Mouse (Mus musculus) G1E (cell line): ENCODE measurements around the gene Galnt6. TPM values are rescaled to one million over a fixed set of nuclear protein-coding genes. Genes with fewer than 3 reads are reported as not detected.

ENCODE experiments used
- ATAC-seq: 2 replicates; pipeline ENCODE4 v1.8.0; 2016; ENCODE audit warnings: mild to moderate bottlenecking; ENCODE audit not compliant: insufficient number of reproducible peaks, poor library complexity, low FRiP score, severe bottlenecking; ENCODE audit errors: extremely low read depth
- DNase-seq: peaks from one replicate; pipeline ENCODE4 v3.0.0; 2012; ENCODE audit warnings: low spot score
- H3K27me3 ChIP-seq: 2 replicates; pipeline ENCODE4 v1.6.1; 2012; ENCODE audit warnings: mild to moderate bottlenecking, low read length, inconsistent platforms; ENCODE audit not compliant: insufficient read depth
- H3K36me3 ChIP-seq: replicated peaks from 2 replicates; pipeline ENCODE3; 2012; ENCODE audit warnings: mild to moderate bottlenecking, inconsistent platforms
- H3K4me1 ChIP-seq: 2 replicates; pipeline ENCODE4 v1.6.1; 2012; ENCODE audit warnings: low read depth, low read length, inconsistent platforms, mixed read lengths; ENCODE audit not compliant: insufficient read depth
- H3K4me3 ChIP-seq: 2 replicates; pipeline ENCODE4 v1.5.1; 2012; ENCODE audit warnings: low read depth, mild to moderate bottlenecking, inconsistent platforms, low read length, moderate library complexity, mixed read lengths
- H3K9me3 ChIP-seq: replicated peaks from 2 replicates; pipeline ENCODE4 v1.6.1; 2012; ENCODE audit warnings: inconsistent platforms
- CTCF ChIP-seq: IDR thresholded peaks from 2 replicates; pipeline ENCODE4 v1.5.1; 2012; ENCODE audit warnings: low read depth, low read length, inconsistent platforms, mixed read lengths
- GATA1 ChIP-seq: IDR thresholded peaks from 2 replicates; pipeline ENCODE4 v1.6.1; 2012; ENCODE audit warnings: borderline replicate concordance, low read length, inconsistent platforms, mixed read lengths
- GATA2 ChIP-seq: IDR thresholded peaks from 2 replicates; pipeline ENCODE4 v1.6.1; 2012; ENCODE audit warnings: low read depth, low read length, inconsistent platforms, borderline replicate concordance
- POLR2AphosphoS5 ChIP-seq: IDR thresholded peaks from 2 replicates; pipeline ENCODE4 v1.6.1; 2012; ENCODE audit warnings: low read depth, low read length, inconsistent platforms; ENCODE audit not compliant: insufficient replicate concordance
- TAL1 ChIP-seq: conservative IDR thresholded peaks from 2 replicates; pipeline ENCODE4 v1.6.1; 2012; ENCODE audit warnings: low read depth, low read length, inconsistent platforms, mixed read lengths
- polyA plus RNA-seq: library from polyadenylated mRNA; stranded (reverse); fragments of >175 nt; gene quantifications from 2 replicates; pipeline ENCODE4 v1.2.3, GENCODE M21; 2012
- total RNA-seq, 2 experiments: library from RNA; stranded (forward) in 1 of 2; stranded (reverse) in 1 of 2; fragments of 200-1000 nt in 1 of 2; fragments of >200 nt in 1 of 2; fragmentation: Nextera tagmentation in 1 of 2; gene quantifications; 2 replicates each; pipeline ENCODE4 v1.2.3; 2014 to 2017

The Galnt6 gene
- total and polyA plus RNA-seq, 3 experiments, result 0.02 to 0.05 TPM; not detected in 1

GRCm38 (mm10) chr15:100735095-100735952 is 6.1 kb upstream of the Galnt6 start:
- no peak overlapping the region for H3K4me3 ChIP-seq
- no peaks in the 10 kb centered on the region for H3K4me1 ChIP-seq
- peaks cover 4% of the 10 kb centered on the region; the same call in 1 of the 2 replicates for H3K9me3 ChIP-seq
- TF ChIP-seq POLR2AphosphoS5 (no peak), TAL1 (no peak), GATA2 (no peak), GATA1 (no peak), CTCF (no peak)
- H3K27me3 ChIP-seq, result no peaks in the 10 kb centered on the region
- ATAC-seq (no peak), DNase-seq (no peak)
- no peaks in the 10 kb centered on the region for H3K36me3 ChIP-seq

GRCm38 (mm10) chr15:100732580-100732979 is 3.4 kb upstream of the Galnt6 start:
- no peaks in the 10 kb centered on the region for H3K36me3 ChIP-seq
- H3K9me3 ChIP-seq, result peaks cover 17% of the 10 kb centered on the region
- no peak for TF ChIP-seq CTCF
- TF ChIP-seq GATA1, result no peak
- no peak for TF ChIP-seq POLR2AphosphoS5
- H3K4me1 ChIP-seq, result no peaks in the 10 kb centered on the region
- H3K4me3 ChIP-seq, result no peak overlapping the region
- H3K27me3 ChIP-seq, result no peaks in the 10 kb centered on the region
- no peak for DNase-seq
- ATAC-seq, result no peak

- Histone ChIP-seq H3K36me3 (no peaks in the 10 kb centered on the region), H3K4me1 (no peaks in the 10 kb centered on the region), H3K9me3 (peaks cover 20% of the 10 kb centered on the region), H3K4me3 (no peak overlapping the region), H3K27me3 (no peaks in the 10 kb centered on the region)
- no peak for TF ChIP-seq GATA2
- TF ChIP-seq POLR2AphosphoS5, result no peak
- TF ChIP-seq GATA1, result no peak
- TF ChIP-seq CTCF, result no peak
- no peak for TF ChIP-seq TAL1
- DNase-seq (no peak), ATAC-seq (no peak)
These were observed 1.9 kb upstream of the Galnt6 start for GRCm38 (mm10) chr15:100731081-100731480.

GRCm38 (mm10) chr15:100728586-100728985 is 590 bp downstream of the Galnt6 start:
- no peaks in the 10 kb centered on the region for H3K27me3 ChIP-seq
- no peak for TF ChIP-seq GATA1
- peaks cover 16% of the 10 kb centered on the region for H3K9me3 ChIP-seq
- DNase-seq, result no peak
- no peak overlapping the region for H3K4me3 ChIP-seq
- H3K4me1 ChIP-seq, result no peaks in the 10 kb centered on the region
- ATAC-seq, result no peak
- no peaks in the 10 kb centered on the region for H3K36me3 ChIP-seq

GRCm38 (mm10) chr15:100727834-100728233 is 1.3 kb downstream of the Galnt6 start:
- ATAC-seq, result no peak
- Histone ChIP-seq H3K4me1 (no peaks in the 10 kb centered on the region), H3K36me3 (no peaks in the 10 kb centered on the region), H3K4me3 (no peak overlapping the region), H3K27me3 (no peaks in the 10 kb centered on the region), H3K9me3 (peaks cover 16% of the 10 kb centered on the region)
- DNase-seq, result no peak
- no peak for TF ChIP-seq GATA2
- TF ChIP-seq GATA1, result no peak
- no peak for TF ChIP-seq TAL1
- no peak for TF ChIP-seq CTCF

GRCm38 (mm10) chr15:100726721-100727120 is 2.5 kb downstream of the Galnt6 start:
- Histone ChIP-seq H3K36me3 (no peaks in the 10 kb centered on the region), H3K27me3 (no peaks in the 10 kb centered on the region), H3K4me3 (no peak overlapping the region), H3K4me1 (no peaks in the 10 kb centered on the region), H3K9me3 (peaks cover 16% of the 10 kb centered on the region)
- TF ChIP-seq GATA1 (no peak), GATA2 (no peak), POLR2AphosphoS5 (no peak), TAL1 (no peak), CTCF (no peak)
- ATAC-seq (no peak), DNase-seq (no peak)

GRCm38 (mm10) chr15:100723505-100723904 is 5.7 kb downstream of the Galnt6 start:
- DNase-seq, result no peak
- Histone ChIP-seq H3K36me3 (no peaks in the 10 kb centered on the region), H3K4me1 (no peaks in the 10 kb centered on the region), H3K27me3 (no peaks in the 10 kb centered on the region), H3K9me3 (peaks cover 8% of the 10 kb centered on the region), H3K4me3 (no peak overlapping the region)
- no peak for TF ChIP-seq POLR2AphosphoS5
- no peak for TF ChIP-seq CTCF
- TF ChIP-seq TAL1, result no peak
- no peak for TF ChIP-seq GATA1
- no peak for TF ChIP-seq GATA2
- no peak for ATAC-seq
